Mouse (Mus musculus) embryonic fibroblast, embryonic 13.5 days (primary cell): Measurements from ENCODE around the gene Ubxn7.

Experiments
- CTCF ChIP-seq: IDR thresholded peaks from 2 replicates; pipeline ENCODE4 v1.5.1; 2011; ENCODE audit warnings: mild to moderate bottlenecking, control low read depth, low read length, moderate library complexity, borderline replicate concordance; ENCODE audit not compliant: insufficient read depth
- POLR2A ChIP-seq: IDR thresholded peaks from 2 replicates; pipeline ENCODE4 v1.6.1; 2011; ENCODE audit warnings: low read depth, mild to moderate bottlenecking, control low read depth, low read length, moderate library complexity

- TF ChIP-seq POLR2A (peak; percentile 73), CTCF (no peak)
Observed at GRCm38 (mm10) chr16:32430474-32431046, 98.5 kb downstream of the Ubxn7 start, which contains the start of gene Pcyt1a.
